Mouse (Mus musculus) erythroid progenitor cell, adult 5-6 weeks (primary cell): Measurements from ENCODE around the gene Rc3h1. TPM values are rescaled to one million over a fixed set of nuclear protein-coding genes. Genes with fewer than 3 reads are reported as not detected.

Source experiments
- ATAC-seq: replicated peaks from 2 replicates; pipeline ENCODE4 v1.8.0; 2016; ENCODE audit warnings: moderate number of reproducible peaks, mild to moderate bottlenecking, moderate TSS enrichment, inconsistent platforms; ENCODE audit not compliant: poor library complexity, low FRiP score, severe bottlenecking
- total RNA-seq, 2 experiments: library from RNA; stranded (forward) in 1 of 2; stranded (reverse) in 1 of 2; fragments of 150-400 nt in 1 of 2; fragments of 186-747, 209-891 nt in 1 of 2; gene quantifications; 2 replicates each; pipeline versions ENCODE4 v1.2.3 to v1.2.4; 2015 to 2017; ENCODE audit warnings: low replicate concordance in 2 of 2

The Rc3h1 gene
- total RNA-seq, 2 experiments from 2014 or later: 30.3 to 38.6 TPM

DNA sequence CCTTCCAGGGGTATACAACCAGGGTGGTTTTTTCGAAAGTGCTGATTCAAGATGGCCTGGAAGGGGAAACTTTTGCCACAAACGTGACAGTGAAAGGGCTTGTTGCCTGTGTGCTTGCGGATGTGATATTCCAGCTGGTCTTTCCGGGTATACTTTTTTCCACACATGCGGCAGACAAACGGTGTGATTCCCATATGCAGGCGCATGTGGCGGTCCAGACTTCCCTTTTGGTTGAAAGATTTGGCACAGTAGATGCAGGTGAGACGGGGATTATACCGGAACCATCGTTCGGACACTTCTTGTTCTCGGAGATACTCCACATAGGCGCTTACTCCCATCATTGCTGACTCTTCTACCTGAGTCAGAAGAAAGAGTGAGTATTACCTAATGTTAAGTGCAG lies 113.8 kb downstream of the Rc3h1 start:
- ATAC-seq: no peak

Other genes starting within 250 kb of the Rc3h1 start
- 124 and 151 TPM in 2 replicates for gene Rabgap1l, start 113.2 kb upstream of the Rc3h1 start, total RNA-seq (2015; ENCODE audit: low replicate concordance)
- 126 and 134 TPM in 2 replicates for gene Rabgap1l, start 113.2 kb upstream of the Rc3h1 start, total RNA-seq (2017; ENCODE audit: low replicate concordance)
- gene Serpinc1, start 72.2 kb downstream of the Rc3h1 start, total RNA-seq (2015; ENCODE audit: low replicate concordance): not detected in 2 replicates
- 0.51 and 0.98 TPM in 2 replicates for gene Serpinc1, start 72.2 kb downstream of the Rc3h1 start, total RNA-seq (2017; ENCODE audit: low replicate concordance)
- gene Zbtb37, start 128.4 kb downstream of the Rc3h1 start, total RNA-seq (2015; ENCODE audit: low replicate concordance): 2.5 and 5.4 TPM in 2 replicates
- 4.8 and 5.0 TPM in 2 replicates for gene Zbtb37, start 128.4 kb downstream of the Rc3h1 start, total RNA-seq (2017; ENCODE audit: low replicate concordance)
- gene Dars2, start 164.2 kb downstream of the Rc3h1 start, total RNA-seq (2015; ENCODE audit: low replicate concordance): 23.1 and 35.3 TPM in 2 replicates
- gene Dars2, start 164.2 kb downstream of the Rc3h1 start, total RNA-seq (2017; ENCODE audit: low replicate concordance): 18.2 and 27.5 TPM in 2 replicates
- 163 and 208 TPM in 2 replicates for gene Cenpl, start 164.3 kb downstream of the Rc3h1 start, total RNA-seq (2015; ENCODE audit: low replicate concordance)
- gene Cenpl, start 164.3 kb downstream of the Rc3h1 start, total RNA-seq (2017; ENCODE audit: low replicate concordance): 120 and 126 TPM in 2 replicates
- gene Klhl20, start 225.1 kb downstream of the Rc3h1 start, total RNA-seq (2015; ENCODE audit: low replicate concordance): 12.6 and 25.6 TPM in 2 replicates
- 6.0 and 6.6 TPM in 2 replicates for gene Klhl20, start 225.1 kb downstream of the Rc3h1 start, total RNA-seq (2017; ENCODE audit: low replicate concordance)
- not detected in 2 replicates for gene Ankrd45, start 236.3 kb downstream of the Rc3h1 start, total RNA-seq (2015; ENCODE audit: low replicate concordance)
- not detected in 2 replicates for gene Ankrd45, start 236.3 kb downstream of the Rc3h1 start, total RNA-seq (2017; ENCODE audit: low replicate concordance)